Mouse (Mus musculus): ENCODE measurements around the gene Timd4. TPM values are rescaled to one million over a fixed set of nuclear protein-coding genes. Genes with fewer than 3 reads are reported as not detected.

Gene Timd4
- not detected in 2 replicates for polyA plus RNA-seq (2012; rRNA removed)

DNA sequence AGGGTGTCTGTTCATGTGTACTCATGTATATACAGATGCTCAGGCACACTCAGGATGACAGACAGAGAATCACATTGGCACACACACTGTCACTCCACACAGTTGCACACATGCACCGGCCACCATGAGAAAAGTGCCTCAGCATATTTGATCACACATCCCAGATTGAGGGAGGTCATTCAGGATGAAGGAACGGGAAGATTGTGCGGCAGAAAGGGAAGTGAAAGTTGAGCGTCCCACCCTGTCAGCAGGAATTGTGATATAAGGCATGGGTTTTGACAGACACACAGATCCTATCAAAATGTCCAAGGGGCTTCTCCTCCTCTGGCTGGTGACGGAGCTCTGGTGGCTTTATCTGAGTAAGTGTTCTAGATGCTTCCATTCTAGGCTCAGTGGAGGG is at the start of gene Timd4:
Timd4 (plus strand) TSS at position 290 of the 400 bp plus-strand sequence.
- no peak for TF ChIP-seq POLR2A (IDR thresholded peaks at IDR 0.05; ENCODE audit: borderline replicate concordance, insufficient read depth, low read length)

DNA sequence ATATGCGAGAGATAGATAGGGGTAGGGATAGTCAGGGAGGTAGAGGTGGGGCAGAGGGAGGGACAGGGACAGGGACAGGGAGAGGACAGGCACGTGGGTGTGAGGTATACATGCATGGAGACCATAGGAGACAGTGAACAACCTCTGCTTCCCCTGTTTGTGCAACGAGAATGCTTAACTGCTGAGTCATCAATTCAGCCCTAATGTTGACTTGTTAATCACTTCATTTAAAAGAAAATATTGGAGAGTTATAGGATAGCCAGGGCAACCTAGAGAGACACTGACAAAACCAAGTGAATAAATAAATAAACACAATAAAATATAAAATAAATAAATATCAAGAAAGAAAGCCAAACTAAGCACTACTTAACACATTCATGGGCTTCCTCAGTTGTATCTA is 33.7 kb upstream of the Timd4 start:
- WGBS = 72% methylated on average over 3 of the region's 3 CpGs
- DNase-seq = no peak
- H3K4me1 ChIP-seq (ENCODE audit: control insufficient read depth, insufficient read depth, low read length) = no peaks in the 10 kb centered on the region
- no peak overlapping the region for H3K4me3 ChIP-seq (replicated peaks; ENCODE audit: insufficient read depth, low read depth, low read length)
- H3K27me3 ChIP-seq (ENCODE audit: control insufficient read depth, insufficient read depth, low read length) = no peaks in the 10 kb centered on the region
- no peak overlapping the region for H3K27ac ChIP-seq (ENCODE audit: insufficient read depth, low read length)
- TF ChIP-seq CTCF (IDR thresholded peaks at IDR 0.05; ENCODE audit: borderline replicate concordance, insufficient read depth, low read depth, low read length) (no peak), POLR2A (IDR thresholded peaks at IDR 0.05; ENCODE audit: borderline replicate concordance, insufficient read depth, low read length) (no peak)

More for the DNA sequence above, at the start of gene Timd4:
- Histone ChIP-seq H3K4me1 (ENCODE audit: control insufficient read depth, insufficient read depth, low read length) (no peaks in the 10 kb centered on the region), H3K4me3 (replicated peaks; ENCODE audit: insufficient read depth, low read depth, low read length) (no peak within 1 kb of the TSS), H3K27me3 (ENCODE audit: control insufficient read depth, insufficient read depth, low read length) (no peaks in the 10 kb centered on the region), H3K27ac (ENCODE audit: insufficient read depth, low read length) (no peak within 1 kb of the TSS)
- no peak for DNase-seq
- WGBS = 87% methylated on average over 5 of the region's 5 CpGs

DNA sequence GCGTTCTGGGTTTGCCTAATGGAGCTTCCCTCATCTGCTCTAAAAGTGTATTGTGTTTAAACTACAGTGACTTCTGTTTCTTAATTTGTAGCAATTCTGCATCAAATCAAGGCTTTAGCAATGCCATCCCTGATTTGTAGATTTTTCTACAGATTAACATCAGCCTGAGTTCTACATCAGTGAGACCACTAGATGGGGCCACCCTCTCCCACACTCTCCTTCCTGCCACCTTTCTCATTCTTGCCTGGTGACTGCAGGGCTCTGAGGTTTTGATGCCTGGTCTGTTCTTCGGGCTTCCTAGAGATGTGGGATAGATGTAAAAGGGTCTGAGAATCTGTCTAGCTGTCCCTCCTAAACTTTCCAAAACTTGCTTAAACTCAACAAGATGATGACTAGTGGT is 30.8 kb upstream of the Timd4 start:
- H3K4me1 ChIP-seq (ENCODE audit: control insufficient read depth, insufficient read depth, low read length) = no peaks in the 10 kb centered on the region
- WGBS = 89% methylated on average over 2 of the region's 2 CpGs
- no peak overlapping the region for H3K27ac ChIP-seq (ENCODE audit: insufficient read depth, low read length)
- no peaks in the 10 kb centered on the region for H3K27me3 ChIP-seq (ENCODE audit: control insufficient read depth, insufficient read depth, low read length)
- DNase-seq = no peak
- TF ChIP-seq CTCF (IDR thresholded peaks at IDR 0.05; ENCODE audit: borderline replicate concordance, insufficient read depth, low read depth, low read length) (no peak), POLR2A (IDR thresholded peaks at IDR 0.05; ENCODE audit: borderline replicate concordance, insufficient read depth, low read length) (no peak)
- H3K4me3 ChIP-seq (replicated peaks; ENCODE audit: insufficient read depth, low read depth, low read length) = no peak overlapping the region

DNA sequence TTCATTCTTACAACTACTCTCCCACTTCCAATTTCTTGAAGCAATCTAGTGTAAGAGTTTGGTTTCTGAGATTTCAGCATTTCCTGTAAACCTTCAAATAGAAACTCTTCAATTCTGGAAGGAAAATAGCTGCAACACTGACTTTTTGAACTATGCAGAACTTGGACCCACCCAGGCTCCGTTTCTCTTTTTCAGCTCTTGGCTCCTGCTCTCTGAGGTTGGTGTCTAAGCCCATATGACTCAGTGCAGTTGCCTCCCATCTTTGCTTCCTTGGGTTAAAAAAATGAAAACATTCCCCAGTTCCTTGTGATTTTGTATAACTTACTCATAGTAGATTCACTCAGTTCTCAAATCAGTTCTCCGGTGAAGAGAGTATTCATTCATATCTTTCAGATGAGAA is 6.2 kb upstream of the Timd4 start:
- no peak overlapping the region for H3K27ac ChIP-seq (ENCODE audit: insufficient read depth, low read length)
- no peak overlapping the region for H3K4me3 ChIP-seq (replicated peaks; ENCODE audit: insufficient read depth, low read depth, low read length)
- no peaks in the 10 kb centered on the region for H3K4me1 ChIP-seq (ENCODE audit: control insufficient read depth, insufficient read depth, low read length)
- TF ChIP-seq POLR2A (IDR thresholded peaks at IDR 0.05; ENCODE audit: borderline replicate concordance, insufficient read depth, low read length) (no peak), CTCF (IDR thresholded peaks at IDR 0.05; ENCODE audit: borderline replicate concordance, insufficient read depth, low read depth, low read length) (no peak)
- no peak for DNase-seq
- WGBS = 89% methylated on average over 2 of the region's 2 CpGs
- no peaks in the 10 kb centered on the region for H3K27me3 ChIP-seq (ENCODE audit: control insufficient read depth, insufficient read depth, low read length)

DNA sequence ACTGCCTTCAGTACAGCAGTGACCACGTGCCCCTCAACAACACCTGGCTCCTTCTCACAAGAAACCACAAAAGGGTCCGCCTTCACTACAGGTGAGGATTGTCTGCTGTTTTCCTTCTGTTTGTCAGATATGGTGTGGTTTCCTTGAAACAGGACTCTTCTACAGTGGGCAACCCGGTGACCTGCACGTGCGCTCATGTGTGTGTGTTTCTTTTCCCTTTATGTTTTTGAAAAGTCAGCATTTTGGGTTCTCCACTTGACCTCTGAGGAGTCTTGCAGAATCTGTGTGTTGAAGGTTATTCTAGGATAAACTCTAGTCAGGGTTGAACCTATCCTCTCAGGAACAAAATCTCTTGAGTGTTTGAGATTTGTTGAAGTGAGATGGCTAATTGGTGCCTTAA is 7.1 kb downstream of the Timd4 start:
- no peaks in the 10 kb centered on the region for H3K27me3 ChIP-seq (ENCODE audit: control insufficient read depth, insufficient read depth, low read length)
- no peak overlapping the region for H3K27ac ChIP-seq (ENCODE audit: insufficient read depth, low read length)
- no peak for TF ChIP-seq POLR2A (IDR thresholded peaks at IDR 0.05; ENCODE audit: borderline replicate concordance, insufficient read depth, low read length)
- no peak for DNase-seq
- no peaks in the 10 kb centered on the region for H3K4me1 ChIP-seq (ENCODE audit: control insufficient read depth, insufficient read depth, low read length)
- H3K4me3 ChIP-seq (replicated peaks; ENCODE audit: insufficient read depth, low read depth, low read length) = no peak overlapping the region
- WGBS = 86% methylated on average over 5 of the region's 5 CpGs

DNA sequence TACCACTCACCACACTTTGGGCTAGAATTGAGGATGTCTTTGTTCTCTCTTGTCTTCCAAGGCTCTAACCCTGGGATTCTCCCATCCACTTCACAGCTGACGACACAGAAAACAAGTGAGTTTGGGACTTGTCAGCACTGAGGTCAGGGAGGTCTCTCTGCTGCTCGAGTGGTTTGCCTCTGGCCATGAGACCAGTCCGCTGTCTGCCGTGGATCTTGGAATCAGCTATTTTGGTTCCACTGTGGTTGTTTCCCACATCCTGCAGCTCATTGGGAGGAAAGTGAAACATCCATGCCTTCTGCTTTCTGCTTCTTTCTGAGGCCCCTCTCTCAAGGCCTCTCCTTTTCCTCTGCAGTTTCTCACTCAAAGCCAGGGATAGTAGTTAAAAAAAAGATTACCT is 9.3 kb downstream of the Timd4 start:
- Histone ChIP-seq H3K4me3 (replicated peaks; ENCODE audit: insufficient read depth, low read depth, low read length) (no peak overlapping the region), H3K27me3 (ENCODE audit: control insufficient read depth, insufficient read depth, low read length) (no peaks in the 10 kb centered on the region), H3K27ac (ENCODE audit: insufficient read depth, low read length) (no peak overlapping the region), H3K4me1 (ENCODE audit: control insufficient read depth, insufficient read depth, low read length) (no peaks in the 10 kb centered on the region)
- WGBS = 77% methylated on average over 4 of the region's 4 CpGs
- no peak for DNase-seq
- TF ChIP-seq POLR2A (IDR thresholded peaks at IDR 0.05; ENCODE audit: borderline replicate concordance, insufficient read depth, low read length) (no peak), CTCF (IDR thresholded peaks at IDR 0.05; ENCODE audit: borderline replicate concordance, insufficient read depth, low read depth, low read length) (no peak)

DNA sequence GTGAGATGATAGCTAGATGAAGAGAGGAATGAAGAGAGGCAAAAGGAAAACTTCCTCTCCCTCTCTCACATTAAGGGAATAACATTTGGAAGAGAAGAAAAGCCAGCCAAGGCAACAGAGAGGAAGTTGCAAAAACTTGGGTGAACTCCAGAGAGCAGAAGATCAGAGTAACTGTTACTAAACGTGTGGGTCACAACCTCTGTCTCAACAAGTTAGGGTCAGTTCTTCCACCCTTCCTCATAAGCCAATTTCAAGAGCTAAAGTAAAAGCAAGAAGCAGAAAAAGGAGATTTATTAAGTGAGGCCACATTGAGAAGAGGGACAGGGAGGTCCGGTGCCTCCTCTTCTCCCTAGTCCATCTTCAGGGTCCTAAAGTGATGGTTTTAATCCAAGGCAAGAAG is 19.7 kb downstream of the Timd4 start:
- Histone ChIP-seq H3K4me3 (replicated peaks; ENCODE audit: insufficient read depth, low read depth, low read length) (no peak overlapping the region), H3K4me1 (ENCODE audit: control insufficient read depth, insufficient read depth, low read length) (no peaks in the 10 kb centered on the region), H3K27ac (ENCODE audit: insufficient read depth, low read length) (no peak overlapping the region), H3K27me3 (ENCODE audit: control insufficient read depth, insufficient read depth, low read length) (no peaks in the 10 kb centered on the region; the same call in 1 of the 2 replicates)
- 51% methylated on average over 2 of the region's 2 CpGs for WGBS
- TF ChIP-seq CTCF (IDR thresholded peaks at IDR 0.05; ENCODE audit: borderline replicate concordance, insufficient read depth, low read depth, low read length) = no peak
- TF ChIP-seq POLR2A (IDR thresholded peaks at IDR 0.05; ENCODE audit: borderline replicate concordance, insufficient read depth, low read length) = no peak
- DNase-seq = no peak

DNA sequence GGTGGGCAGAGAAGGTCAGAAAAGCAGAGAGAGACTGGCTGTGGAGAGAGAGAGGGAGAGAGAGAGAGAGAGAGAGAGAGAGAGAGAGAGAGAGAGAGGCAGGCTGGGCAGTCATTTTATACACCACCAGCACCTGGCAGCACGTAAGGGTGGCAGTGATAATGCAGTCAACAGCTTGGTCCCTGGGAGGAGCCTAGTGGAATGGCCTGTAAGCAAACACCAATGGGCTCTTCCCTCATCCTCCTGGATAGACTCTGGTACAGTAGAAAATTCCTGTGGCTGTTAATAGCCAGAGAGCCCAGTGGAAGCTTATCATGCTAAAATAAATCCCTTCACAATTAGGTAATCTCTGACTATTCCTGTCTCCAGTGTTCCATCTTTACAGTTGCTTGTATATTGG is 24.5 kb downstream of the Timd4 start:
- TF ChIP-seq POLR2A (IDR thresholded peaks at IDR 0.05; ENCODE audit: borderline replicate concordance, insufficient read depth, low read length) (no peak), CTCF (IDR thresholded peaks at IDR 0.05; ENCODE audit: borderline replicate concordance, insufficient read depth, low read depth, low read length) (no peak)

More for the DNA sequence above, 24.5 kb downstream of the Timd4 start:
- 64% methylated on average over 1 of the region's 1 CpGs for WGBS
- Histone ChIP-seq H3K4me3 (replicated peaks; ENCODE audit: insufficient read depth, low read depth, low read length) (no peak overlapping the region), H3K4me1 (ENCODE audit: control insufficient read depth, insufficient read depth, low read length) (no peaks in the 10 kb centered on the region), H3K27me3 (ENCODE audit: control insufficient read depth, insufficient read depth, low read length) (no peaks in the 10 kb centered on the region; the same call in 1 of the 2 replicates), H3K27ac (ENCODE audit: insufficient read depth, low read length) (no peak overlapping the region)
- no peak for DNase-seq

Measured in cerebellum, adult 2 months (tissue).